19 mouse cellular contexts compared by ENCODE assay signal in the genomic region with DNA sequence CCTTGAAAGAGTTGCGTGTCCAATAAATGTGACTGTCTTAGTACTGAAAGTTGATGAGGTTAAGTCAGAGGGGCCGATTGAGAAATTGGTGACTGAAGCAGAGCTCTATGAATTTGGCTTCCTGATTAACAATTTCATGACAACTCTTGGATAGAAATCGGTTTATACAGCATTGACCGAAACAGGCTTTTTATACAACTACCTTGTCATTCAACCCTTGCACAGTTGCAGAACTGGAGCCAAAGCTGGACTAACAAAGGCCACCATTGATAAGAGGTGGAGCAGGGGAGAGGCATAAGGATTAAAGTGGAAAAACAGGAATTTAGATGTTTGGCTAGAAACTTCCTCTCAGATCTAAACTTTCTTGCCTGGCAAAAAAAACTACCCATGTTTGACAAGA. TPM values are rescaled to one million over a fixed set of nuclear protein-coding genes. Genes with fewer than 3 reads are reported as not detected.
"Had no signal": no experiment of that assay in that cellular context is flagged by ENCODE, and none has a peak within 500 bp of the region (broad histone marks: within the 10 kb centered on the region; RNA-seq: fewer than 3 reads in every experiment).

No protein-coding gene starts in this region.

- DNase-seq: kidney, adult 8-10 months; kidney, postnatal 36 days; layer of hippocampus, adult 9-11 months; layer of hippocampus, postnatal 36 days; liver, embryonic 13.5 days; liver, postnatal 0 days; right cerebral cortex, postnatal 4 days; spleen, adult 18-20 months; thymus, adult 2 months; thymus, postnatal 36 days had no signal

- H3K4me3 ChIP-seq: liver, embryonic 13.5 days; megakaryocyte, embryonic 14.5 days; midbrain, embryonic 15.5 days; neural tube, embryonic 12.5 days had no signal

- H3K4me1 ChIP-seq: liver, embryonic 13.5 days; megakaryocyte, embryonic 14.5 days; midbrain, embryonic 15.5 days; neural tube, embryonic 12.5 days had no signal

- H3K27ac ChIP-seq: kidney, postnatal 0 days; liver, embryonic 13.5 days; macrophage; midbrain, embryonic 15.5 days; neural tube, embryonic 12.5 days had no signal

- ATAC-seq: hindbrain, embryonic 16.5 days; inflammation-experienced regulatory T-cells, adult 6 months; intestine, postnatal 0 days; liver, postnatal 0 days; midbrain, embryonic 15.5 days had no signal

- H3K9ac ChIP-seq: liver, embryonic 13.5 days; liver, postnatal 0 days; midbrain, embryonic 15.5 days; neural tube, embryonic 12.5 days had no signal

- H3K4me2 ChIP-seq: liver, embryonic 13.5 days; midbrain, embryonic 11.5 days; midbrain, embryonic 15.5 days; neural tube, embryonic 12.5 days had no signal

- H3K27me3 ChIP-seq: midbrain, embryonic 15.5 days; neural tube, embryonic 12.5 days had no signal

- H3K36me3 ChIP-seq: liver, embryonic 13.5 days; midbrain, embryonic 15.5 days; neural tube, embryonic 12.5 days had no signal

- H3K9me3 ChIP-seq: liver, embryonic 13.5 days; midbrain, embryonic 15.5 days; neural tube, embryonic 12.5 days had no signal

RNA-seq across cellular contexts. Expression of a gene that starts 55.1 kb away (rescaled TPM):
- polyA plus RNA-seq: inflammation-experienced regulatory T-cells, adult 6 months; intestine, postnatal 0 days; kidney, postnatal 0 days; liver, embryonic 13.5 days; liver, postnatal 0 days; macrophage; neural tube, embryonic 12.5 days had no signal

RNA-seq across cellular contexts. Expression of a gene that starts 57.5 kb away (rescaled TPM):
- polyA plus RNA-seq: macrophage had no signal
